Mouse (Mus musculus) heart, postnatal 0 days (tissue): ENCODE results near the gene Calm1. TPM values are rescaled to one million over a fixed set of nuclear protein-coding genes. Genes with fewer than 3 reads are reported as not detected.

ENCODE experiments used
- ATAC-seq: fragments of 200-750 bp; cut with Nextera tagmentation; 2 replicates; pipeline ENCODE4 v1.8.0; 2017; ENCODE audit warnings: low read depth, moderate number of reproducible peaks, moderate library complexity; ENCODE audit not compliant: insufficient read depth
- DNase-seq: peaks from one replicate; pipeline ENCODE4 v3.0.0-alpha.2; 2016; ENCODE audit warnings: low spot score
- H3K27ac ChIP-seq: fragments of 300-500 bp; sonication (generic); 2 replicates; pipeline ENCODE4 v1.5.1; 2014; ENCODE audit warnings: low read depth, mild to moderate bottlenecking
- H3K27me3 ChIP-seq: fragments of 300-500 bp; sonication (generic); 2 replicates; pipeline ENCODE4 v1.6.1; 2014; ENCODE audit warnings: low read length, mixed read lengths; ENCODE audit not compliant: control insufficient read depth, insufficient read depth
- H3K36me3 ChIP-seq: fragments of 300-500 bp; sonication (generic); replicated peaks from 2 replicates; pipeline ENCODE4 v1.6.1; 2014; ENCODE audit warnings: low read length, mixed read lengths; ENCODE audit not compliant: control insufficient read depth, insufficient read depth
- H3K4me1 ChIP-seq: fragments of 300-500 bp; sonication (generic); 2 replicates; pipeline ENCODE4 v1.6.1; 2014; ENCODE audit warnings: antibody characterized with exemption; ENCODE audit not compliant: control insufficient read depth, insufficient read depth
- H3K4me2 ChIP-seq: fragments of 300-500 bp; sonication (generic); 2 replicates; pipeline ENCODE4 v1.6.1; 2014; ENCODE audit warnings: low read depth, mild to moderate bottlenecking, low read length, moderate library complexity
- H3K4me3 ChIP-seq: fragments of 300-500 bp; sonication (generic); 2 replicates; pipeline ENCODE4 v1.5.1; 2014; ENCODE audit warnings: low read depth, low read length
- H3K9ac ChIP-seq: fragments of 300-500 bp; sonication (generic); replicated peaks from 2 replicates; pipeline ENCODE4 v1.6.1; 2014; ENCODE audit warnings: low read depth, low read length, mixed read lengths
- H3K9me3 ChIP-seq: fragments of 300-500 bp; sonication (generic); replicated peaks from 2 replicates; pipeline ENCODE4 v1.6.1; 2016; ENCODE audit warnings: low read length; ENCODE audit not compliant: control insufficient read depth
- CTCF ChIP-seq: IDR thresholded peaks from 2 replicates; pipeline ENCODE4 v1.5.1; 2016; ENCODE audit warnings: antibody characterized with exemption, control low read depth, low read depth
- EP300 ChIP-seq: IDR thresholded peaks from 2 replicates; pipeline ENCODE4 v1.6.1; 2016; ENCODE audit warnings: antibody characterized with exemption, low read depth
- WGBS: fragments of 180-500 bp; shearing (Covaris S2); extraction: QIAGEN DNeasy Blood & Tissue Kit; methylation state at CpG from one replicate; pipeline ENCODE4 v1.1.7; 2014; 5-methylcytosine and 5-hydroxymethylcytosine counted together
- polyA plus RNA-seq: library from polyadenylated mRNA; unstranded; fragments of >200 nt; fragmentation: Nextera tagmentation; extraction: Ambion mirVana; gene quantifications from 2 replicates; pipeline ENCODE4 v1.2.1, GENCODE M21; 2015
- total RNA-seq: library from RNA; depleted of rRNA; stranded (reverse); fragments of >200 nt; gene quantifications from 2 replicates; pipeline ENCODE4 v1.2.3, GENCODE M21; 2014; ENCODE audit warnings: low replicate concordance

The Calm1 gene
- total and polyA plus RNA-seq, 2 experiments from 2014 or later: 375 to 771 TPM

DNA sequence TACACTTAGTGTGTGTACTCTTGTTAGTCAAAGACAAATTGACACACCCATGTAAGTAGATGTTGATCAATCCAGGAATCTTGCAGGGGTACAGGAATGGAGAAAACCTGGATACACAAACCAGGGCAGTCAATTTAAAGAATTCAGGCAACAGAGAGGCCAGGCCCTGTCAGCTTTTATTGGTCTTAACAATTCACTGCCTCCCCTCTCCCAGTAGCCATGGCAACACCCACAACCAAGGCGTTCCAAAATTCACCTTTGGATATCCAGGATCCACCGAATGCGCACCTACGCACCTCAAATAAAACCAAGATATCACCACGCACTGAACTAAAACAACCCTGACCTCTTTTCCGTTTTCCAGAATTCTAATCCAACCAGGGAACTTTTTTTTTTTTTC, 12.9 kb upstream of the Calm1 start:
- Histone ChIP-seq H3K4me3 (peak overlapping the region; percentile 62), H3K27me3 (no peaks in the 10 kb centered on the region), H3K36me3 (no peaks in the 10 kb centered on the region), H3K4me2 (peak overlapping the region; percentile 94), H3K9ac (peak overlapping the region; percentile 68), H3K9me3 (no peaks in the 10 kb centered on the region), H3K4me1 (peaks cover 4% of the 10 kb centered on the region; the same call in 1 of the 2 replicates), H3K27ac (peak overlapping the region; percentile 98)
- no peak for DNase-seq
- WGBS: 18% methylated on average over 6 of the region's 6 CpGs
- ATAC-seq: no peak
- no peak for TF ChIP-seq CTCF
- TF ChIP-seq EP300: no peak

- TF ChIP-seq CTCF (no peak), EP300 (peak; percentile 94)
- no peaks in the 10 kb centered on the region for H3K27me3 ChIP-seq
- DNase-seq: peak; percentile 99
- peak overlapping the region; percentile 68 for H3K9ac ChIP-seq
- H3K9me3 ChIP-seq: no peaks in the 10 kb centered on the region
- H3K4me3 ChIP-seq: peak overlapping the region; percentile 62
- H3K27ac ChIP-seq: peak overlapping the region; percentile 98
- peak overlapping the region; percentile 94 for H3K4me2 ChIP-seq
- H3K36me3 ChIP-seq: no peaks in the 10 kb centered on the region
- H3K4me1 ChIP-seq: peaks cover 4% of the 10 kb centered on the region; the same call in 1 of the 2 replicates
- peak; percentile 99 for ATAC-seq
- WGBS: under 1% methylated on average over 52 of the region's 52 CpGs
Measured at GRCm38 (mm10) chr12:100187013-100187755, 12.1 kb upstream of the Calm1 start.

DNA sequence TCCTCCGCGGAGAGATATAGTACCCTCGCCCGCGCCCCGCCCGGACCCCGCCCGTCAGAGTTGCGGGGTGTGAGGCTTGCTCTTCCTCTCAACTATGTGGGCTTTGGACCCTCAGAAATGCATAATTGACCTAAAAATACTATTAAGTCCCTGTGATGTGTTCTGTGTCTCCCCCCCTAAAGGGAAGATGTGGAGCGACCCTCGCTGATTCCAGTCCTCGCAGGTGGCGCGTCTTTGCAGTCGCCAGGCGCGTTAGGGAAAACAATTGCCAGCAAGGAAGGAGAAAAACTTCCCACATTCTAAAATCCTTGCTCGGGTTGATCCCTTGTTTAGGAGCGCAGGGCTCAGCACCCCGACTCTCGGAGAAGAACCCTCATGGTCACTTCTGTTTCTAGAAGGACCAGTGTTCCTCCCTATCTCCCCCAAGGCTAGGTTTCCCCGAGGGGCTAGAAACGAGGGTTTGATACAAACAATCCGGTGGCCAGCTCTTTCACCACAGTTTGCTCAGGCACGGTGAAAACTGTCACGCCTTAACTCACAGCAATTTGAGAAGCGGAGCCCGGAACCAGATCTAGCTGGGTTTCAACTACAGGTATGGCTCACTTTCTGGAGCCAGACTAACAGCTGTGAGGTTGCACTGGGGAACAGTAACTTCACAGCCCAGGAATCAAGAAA, 11.3 kb upstream of the Calm1 start:
- ATAC-seq: no peak
- Histone ChIP-seq H3K4me1 (peaks cover 4% of the 10 kb centered on the region; the same call in 1 of the 2 replicates), H3K36me3 (no peaks in the 10 kb centered on the region), H3K9me3 (no peaks in the 10 kb centered on the region), H3K4me3 (peak overlapping the region; percentile 62), H3K27ac (peak overlapping the region; percentile 88), H3K9ac (peak overlapping the region; percentile 68), H3K4me2 (peak overlapping the region; percentile 94), H3K27me3 (no peaks in the 10 kb centered on the region)
- DNase-seq: peak; percentile 42
- no peak for TF ChIP-seq CTCF
- TF ChIP-seq EP300: no peak
- whole genome bisulfite sequencing: 2% methylated on average over 29 of the region's 29 CpGs

DNA sequence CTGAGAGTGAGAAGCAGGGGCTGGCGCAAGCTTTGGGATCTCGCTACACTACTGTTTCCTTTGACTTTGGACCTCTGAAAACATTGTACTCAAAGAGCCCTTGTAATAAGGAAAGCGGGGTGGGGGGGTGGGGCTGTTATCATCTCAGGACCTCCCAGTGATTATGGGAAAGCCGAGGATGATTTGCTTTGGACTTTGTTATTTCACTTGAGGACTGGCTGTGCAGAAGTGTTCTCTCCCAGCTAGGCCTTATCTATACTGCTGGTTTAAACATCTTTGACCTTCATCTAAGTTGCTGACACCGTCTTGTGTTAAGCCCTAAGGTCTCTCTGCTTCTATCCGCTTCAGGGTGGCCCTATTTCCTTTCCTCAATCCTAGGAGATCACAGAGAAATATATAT, 8.4 kb upstream of the Calm1 start:
- H3K9me3 ChIP-seq: no peaks in the 10 kb centered on the region
- ATAC-seq: no peak
- no peak overlapping the region for H3K4me3 ChIP-seq
- no peak overlapping the region for H3K9ac ChIP-seq
- H3K4me2 ChIP-seq: no peak overlapping the region
- TF ChIP-seq CTCF (no peak), EP300 (no peak)
- no peaks in the 10 kb centered on the region for H3K36me3 ChIP-seq
- H3K4me1 ChIP-seq: peaks cover 4% of the 10 kb centered on the region; the same call in 1 of the 2 replicates
- H3K27me3 ChIP-seq: no peaks in the 10 kb centered on the region
- no peak overlapping the region for H3K27ac ChIP-seq
- 70% methylated on average over 6 of the region's 6 CpGs for WGBS
- DNase-seq: no peak

DNA sequence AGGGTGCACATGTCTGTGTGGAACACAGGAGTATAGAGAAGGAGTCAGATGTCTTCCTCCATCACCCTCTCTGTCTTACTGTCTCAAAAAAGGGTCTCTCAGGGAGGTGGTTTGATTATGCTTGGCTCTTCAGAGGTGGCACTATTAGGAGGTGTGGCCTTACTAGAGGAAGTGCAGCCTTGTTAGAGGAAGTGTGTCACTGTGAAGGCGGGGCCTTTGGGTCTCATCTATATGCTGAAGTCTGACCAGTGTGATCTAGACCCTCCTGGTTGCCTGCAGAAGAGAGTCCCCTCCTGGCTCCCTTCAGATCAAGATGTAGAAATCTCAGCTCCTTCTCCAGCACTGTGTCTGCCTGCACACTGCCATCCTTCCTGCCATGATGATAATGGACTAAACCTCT, 5.1 kb upstream of the Calm1 start:
- H3K27ac ChIP-seq: no peak overlapping the region
- no peak overlapping the region for H3K4me3 ChIP-seq

More for the DNA sequence above, 5.1 kb upstream of the Calm1 start:
- DNase-seq: no peak
- Histone ChIP-seq H3K4me2 (no peak overlapping the region), H3K4me1 (peaks cover 3% of the 10 kb centered on the region; the same call in 1 of the 2 replicates), H3K27me3 (no peaks in the 10 kb centered on the region), H3K9ac (no peak overlapping the region), H3K36me3 (no peaks in the 10 kb centered on the region), H3K9me3 (no peaks in the 10 kb centered on the region)
- WGBS: 87% methylated on average over 1 of the region's 1 CpGs
- TF ChIP-seq EP300 (no peak), CTCF (no peak)
- ATAC-seq: no peak
